Mouse (Mus musculus): ENCODE measurements around the gene Ccdc159. TPM values are rescaled to one million over a fixed set of nuclear protein-coding genes. Genes with fewer than 3 reads are reported as not detected.
A peak's percentile ranks its signal among the peaks of the same experiment; 100 is the strongest.

Gene Ccdc159
- polyA plus RNA-seq, 1 experiment from 2014 or later: 3.5 TPM

- Histone ChIP-seq H3K9ac (ENCODE audit: low read depth, low read length) (peak within 1 kb of the TSS; percentile 81), H3K4me3 (ENCODE audit: low read length) (peak within 1 kb of the TSS; percentile 81), H3K36me3 (ENCODE audit: control insufficient read depth, insufficient read depth, low read length) (no peaks in the 10 kb centered on the region), H3K27ac (ENCODE audit: low read length) (peak within 1 kb of the TSS; percentile 77), H3K4me1 (ENCODE audit: control insufficient read depth, insufficient read depth, low read length) (peaks cover 9% of the 10 kb centered on the region; the same call in 1 of the 2 replicates), H3K4me2 (ENCODE audit: low read depth, low read length) (peak within 1 kb of the TSS; percentile 97), H3K27me3 (replicated peaks; ENCODE audit: control insufficient read depth, insufficient read depth, low read length) (no peaks in the 10 kb centered on the region), H3K9me3 (ENCODE audit: control insufficient read depth, low read length) (no peaks in the 10 kb centered on the region)
- ATAC-seq: peak; percentile 95
- under 1% methylated on average over 35 of the region's 36 CpGs for WGBS
These were observed 9.2 kb upstream of the Ccdc159 start, which contains the start of gene Rab3d for GRCm38 (mm10) chr9:21918035-21918592. Gene Rab3d, minus strand, starts transcription at chr9:21918192.

GRCm38 (mm10) chr9:21918692-21919384, 8.4 kb upstream of the Ccdc159 start:
- Histone ChIP-seq H3K4me2 (ENCODE audit: low read depth, low read length) (peak overlapping the region; percentile 97), H3K9me3 (ENCODE audit: control insufficient read depth, low read length) (no peaks in the 10 kb centered on the region), H3K27me3 (replicated peaks; ENCODE audit: control insufficient read depth, insufficient read depth, low read length) (no peaks in the 10 kb centered on the region), H3K4me3 (ENCODE audit: low read length) (peak overlapping the region; percentile 81), H3K36me3 (ENCODE audit: control insufficient read depth, insufficient read depth, low read length) (no peaks in the 10 kb centered on the region), H3K4me1 (ENCODE audit: control insufficient read depth, insufficient read depth, low read length) (peaks cover 9% of the 10 kb centered on the region; the same call in 1 of the 2 replicates), H3K27ac (ENCODE audit: low read length) (no peak overlapping the region), H3K9ac (ENCODE audit: low read depth, low read length) (no peak overlapping the region)
- no peak for ATAC-seq
- 20% methylated on average over 5 of the region's 5 CpGs for WGBS

GRCm38 (mm10) chr9:21923036-21923435, 4.2 kb upstream of the Ccdc159 start:
- 94% methylated on average over 4 of the region's 4 CpGs for WGBS

GRCm38 (mm10) chr9:21923490-21924098, 3.7 kb upstream of the Ccdc159 start:
- no peak for ATAC-seq
- H3K4me3 ChIP-seq (ENCODE audit: low read length): no peak overlapping the region
- H3K4me1 ChIP-seq (ENCODE audit: control insufficient read depth, insufficient read depth, low read length): peaks cover 8% of the 10 kb centered on the region
- no peaks in the 10 kb centered on the region for H3K27me3 ChIP-seq (replicated peaks; ENCODE audit: control insufficient read depth, insufficient read depth, low read length)
- no peak overlapping the region for H3K4me2 ChIP-seq (ENCODE audit: low read depth, low read length)
- H3K9ac ChIP-seq (ENCODE audit: low read depth, low read length): 0 out of 2 replicates have a peak overlapping the region, but pooled peaks have one; percentile 8
- WGBS: 52% methylated on average over 3 of the region's 3 CpGs
- H3K27ac ChIP-seq (ENCODE audit: low read length): no peak overlapping the region
- no peaks in the 10 kb centered on the region for H3K9me3 ChIP-seq (ENCODE audit: control insufficient read depth, low read length)
- H3K36me3 ChIP-seq (ENCODE audit: control insufficient read depth, insufficient read depth, low read length): peaks cover 3% of the 10 kb centered on the region; the same call in 1 of the 2 replicates

More at GRCm38 (mm10) chr9:21923036-21923435, 4.2 kb upstream of the Ccdc159 start:
- no peak for ATAC-seq
- Histone ChIP-seq H3K4me2 (ENCODE audit: low read depth, low read length) (no peak overlapping the region), H3K36me3 (ENCODE audit: control insufficient read depth, insufficient read depth, low read length) (peaks cover 3% of the 10 kb centered on the region; the same call in 1 of the 2 replicates), H3K27me3 (replicated peaks; ENCODE audit: control insufficient read depth, insufficient read depth, low read length) (no peaks in the 10 kb centered on the region), H3K9ac (ENCODE audit: low read depth, low read length) (no peak overlapping the region), H3K4me1 (ENCODE audit: control insufficient read depth, insufficient read depth, low read length) (peaks cover 8% of the 10 kb centered on the region), H3K9me3 (ENCODE audit: control insufficient read depth, low read length) (no peaks in the 10 kb centered on the region), H3K4me3 (ENCODE audit: low read length) (no peak overlapping the region), H3K27ac (ENCODE audit: low read length) (no peak overlapping the region)

GRCm38 (mm10) chr9:21924099-21924493, 3.2 kb upstream of the Ccdc159 start:
- no peaks in the 10 kb centered on the region for H3K9me3 ChIP-seq (ENCODE audit: control insufficient read depth, low read length)
- 52% methylated on average over 6 of the region's 6 CpGs for WGBS

GRCm38 (mm10) chr9:21925034-21925433, 2.2 kb upstream of the Ccdc159 start:
- Histone ChIP-seq H3K27ac (ENCODE audit: low read length) (no peak overlapping the region), H3K4me1 (ENCODE audit: control insufficient read depth, insufficient read depth, low read length) (peaks cover 8% of the 10 kb centered on the region), H3K9ac (ENCODE audit: low read depth, low read length) (no peak overlapping the region), H3K9me3 (ENCODE audit: control insufficient read depth, low read length) (no peaks in the 10 kb centered on the region), H3K36me3 (ENCODE audit: control insufficient read depth, insufficient read depth, low read length) (peaks cover 3% of the 10 kb centered on the region; the same call in 1 of the 2 replicates), H3K27me3 (replicated peaks; ENCODE audit: control insufficient read depth, insufficient read depth, low read length) (no peaks in the 10 kb centered on the region), H3K4me2 (ENCODE audit: low read depth, low read length) (no peak overlapping the region), H3K4me3 (ENCODE audit: low read length) (no peak overlapping the region)
- no peak for ATAC-seq
- WGBS: 93% methylated on average over 3 of the region's 3 CpGs

More at GRCm38 (mm10) chr9:21924099-21924493, 3.2 kb upstream of the Ccdc159 start:
- Histone ChIP-seq H3K27ac (ENCODE audit: low read length) (no peak overlapping the region), H3K4me2 (ENCODE audit: low read depth, low read length) (no peak overlapping the region), H3K9ac (ENCODE audit: low read depth, low read length) (0 out of 2 replicates have a peak overlapping the region, but pooled peaks have one; percentile 8), H3K27me3 (replicated peaks; ENCODE audit: control insufficient read depth, insufficient read depth, low read length) (no peaks in the 10 kb centered on the region), H3K36me3 (ENCODE audit: control insufficient read depth, insufficient read depth, low read length) (peaks cover 3% of the 10 kb centered on the region; the same call in 1 of the 2 replicates), H3K4me1 (ENCODE audit: control insufficient read depth, insufficient read depth, low read length) (peaks cover 8% of the 10 kb centered on the region), H3K4me3 (ENCODE audit: low read length) (no peak overlapping the region)
- peak; percentile 36 for ATAC-seq

GRCm38 (mm10) chr9:21925506-21925905, 1.8 kb upstream of the Ccdc159 start:
- Histone ChIP-seq H3K27ac (ENCODE audit: low read length) (no peak overlapping the region), H3K9ac (ENCODE audit: low read depth, low read length) (no peak overlapping the region), H3K4me3 (ENCODE audit: low read length) (no peak overlapping the region), H3K4me2 (ENCODE audit: low read depth, low read length) (no peak overlapping the region), H3K27me3 (replicated peaks; ENCODE audit: control insufficient read depth, insufficient read depth, low read length) (no peaks in the 10 kb centered on the region), H3K36me3 (ENCODE audit: control insufficient read depth, insufficient read depth, low read length) (peaks cover 3% of the 10 kb centered on the region; the same call in 1 of the 2 replicates), H3K4me1 (ENCODE audit: control insufficient read depth, insufficient read depth, low read length) (peaks cover 8% of the 10 kb centered on the region), H3K9me3 (ENCODE audit: control insufficient read depth, low read length) (no peaks in the 10 kb centered on the region)
- 96% methylated on average over 1 of the region's 1 CpGs for WGBS
- no peak for ATAC-seq

- H3K36me3 ChIP-seq (ENCODE audit: control insufficient read depth, insufficient read depth, low read length): peaks cover 3% of the 10 kb centered on the region; the same call in 1 of the 2 replicates
- peaks cover 8% of the 10 kb centered on the region for H3K4me1 ChIP-seq (ENCODE audit: control insufficient read depth, insufficient read depth, low read length)
- no peaks in the 10 kb centered on the region for H3K27me3 ChIP-seq (replicated peaks; ENCODE audit: control insufficient read depth, insufficient read depth, low read length)
- H3K9ac ChIP-seq (ENCODE audit: low read depth, low read length): no peak overlapping the region
- H3K4me3 ChIP-seq (ENCODE audit: low read length): peak overlapping the region; percentile 67
- no peak for ATAC-seq
- H3K9me3 ChIP-seq (ENCODE audit: control insufficient read depth, low read length): no peaks in the 10 kb centered on the region
- peak overlapping the region; percentile 48 for H3K4me2 ChIP-seq (ENCODE audit: low read depth, low read length)
- WGBS: 65% methylated on average over 6 of the region's 6 CpGs
- H3K27ac ChIP-seq (ENCODE audit: low read length): peak overlapping the region; percentile 67; the same call in 1 of the 2 replicates
These were observed 1.1 kb upstream of the Ccdc159 start for GRCm38 (mm10) chr9:21926155-21926554.

GRCm38 (mm10) chr9:21926784-21927183, 487 bp upstream of the Ccdc159 start:
- H3K9ac ChIP-seq (ENCODE audit: low read depth, low read length): peak overlapping the region; percentile 78
- no peak for ATAC-seq
- no peaks in the 10 kb centered on the region for H3K9me3 ChIP-seq (ENCODE audit: control insufficient read depth, low read length)
- 2% methylated on average over 6 of the region's 6 CpGs for WGBS
- peaks cover 8% of the 10 kb centered on the region for H3K4me1 ChIP-seq (ENCODE audit: control insufficient read depth, insufficient read depth, low read length)
- H3K4me3 ChIP-seq (ENCODE audit: low read length): peak overlapping the region; percentile 67
- H3K27me3 ChIP-seq (replicated peaks; ENCODE audit: control insufficient read depth, insufficient read depth, low read length): no peaks in the 10 kb centered on the region
- peaks cover 3% of the 10 kb centered on the region; the same call in 1 of the 2 replicates for H3K36me3 ChIP-seq (ENCODE audit: control insufficient read depth, insufficient read depth, low read length)
- H3K27ac ChIP-seq (ENCODE audit: low read length): peak overlapping the region; percentile 67
- H3K4me2 ChIP-seq (ENCODE audit: low read depth, low read length): peak overlapping the region; percentile 48

Measured in intestine, embryonic 16.5 days (tissue).